Mouse (Mus musculus): ENCODE data around the gene Tapbp. TPM values are rescaled to one million over a fixed set of nuclear protein-coding genes. Genes with fewer than 3 reads are reported as not detected.
"Not testable (repeated sequence)": the region's sequence is repeated elsewhere in the genome, so short reads cannot be mapped to it uniquely, and the experiment has no call there.

Gene Tapbp
- polyA plus RNA-seq, 1 experiment from 2014 or later, result 32.5 TPM

GRCm38 (mm10) chr17:33890533-33891059 is 25.1 kb upstream of the Tapbp start, which contains the start of gene Kifc1:
TSS of gene Kifc1 (minus strand) at chr17:33890661.
- H3K4me2 ChIP-seq (ENCODE audit: low read length), result peak within 1 kb of the TSS; percentile 56
- peaks cover 9% of the 10 kb centered on the region for H3K4me1 ChIP-seq (replicated peaks; ENCODE audit: control insufficient read depth, insufficient read depth, low read length)
- H3K36me3 ChIP-seq (ENCODE audit: control insufficient read depth, insufficient read depth, low read length), result peaks cover 8% of the 10 kb centered on the region
- H3K27me3 ChIP-seq (replicated peaks; ENCODE audit: control insufficient read depth, insufficient read depth, low read length), result no peaks in the 10 kb centered on the region
- DNase-seq (ENCODE audit: low spot score) (peak; percentile 99), ATAC-seq (replicated peaks; ENCODE audit: low FRiP score, low TSS enrichment, low read depth) (peak; percentile 98)
- peak within 1 kb of the TSS; percentile 52 for H3K4me3 ChIP-seq (ENCODE audit: low read depth, low read length)
- H3K9ac ChIP-seq (ENCODE audit: low read length), result peak within 1 kb of the TSS; percentile 58
- no peaks in the 10 kb centered on the region for H3K9me3 ChIP-seq (ENCODE audit: control insufficient read depth, low read length)
- H3K27ac ChIP-seq (ENCODE audit: low read depth), result peak within 1 kb of the TSS; percentile 47; the same call in 1 of the 2 replicates
- WGBS, result under 1% methylated on average over 49 of the region's 49 CpGs

DNA sequence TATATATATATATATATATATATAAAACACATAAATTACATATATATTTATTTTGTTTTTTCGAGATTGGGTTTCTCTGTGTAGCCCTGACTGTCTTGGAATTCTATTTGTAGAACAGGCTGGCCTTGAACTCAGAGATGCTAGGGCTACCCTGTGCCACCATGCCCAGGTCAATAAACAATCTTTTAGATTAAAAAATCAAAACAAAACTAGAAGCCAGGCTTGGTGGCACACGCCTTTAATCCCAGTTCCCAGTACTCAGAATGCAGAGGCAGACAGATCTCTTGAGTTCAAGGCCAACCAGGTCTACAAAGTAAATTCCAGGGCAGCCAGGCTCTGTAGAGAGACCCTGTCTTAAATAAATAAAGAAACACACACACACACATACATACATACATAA is 24.3 kb upstream of the Tapbp start:
- ATAC-seq (replicated peaks; ENCODE audit: low FRiP score, low TSS enrichment, low read depth) (no peak), DNase-seq (ENCODE audit: low spot score) (no peak)
- no peak overlapping the region for H3K4me2 ChIP-seq (ENCODE audit: low read length)
- no peaks in the 10 kb centered on the region for H3K27me3 ChIP-seq (replicated peaks; ENCODE audit: control insufficient read depth, insufficient read depth, low read length)
- H3K4me3 ChIP-seq (ENCODE audit: low read depth, low read length), result no peak overlapping the region
- H3K36me3 ChIP-seq (ENCODE audit: control insufficient read depth, insufficient read depth, low read length), result peaks cover under 1% of the 10 kb centered on the region
- H3K9me3 ChIP-seq (ENCODE audit: control insufficient read depth, low read length), result no peaks in the 10 kb centered on the region
- WGBS, result 72% methylated on average over 2 of the region's 2 CpGs
- no peak overlapping the region for H3K27ac ChIP-seq (ENCODE audit: low read depth)
- no peak overlapping the region for H3K9ac ChIP-seq (ENCODE audit: low read length)
- H3K4me1 ChIP-seq (replicated peaks; ENCODE audit: control insufficient read depth, insufficient read depth, low read length), result peaks cover 9% of the 10 kb centered on the region

DNA sequence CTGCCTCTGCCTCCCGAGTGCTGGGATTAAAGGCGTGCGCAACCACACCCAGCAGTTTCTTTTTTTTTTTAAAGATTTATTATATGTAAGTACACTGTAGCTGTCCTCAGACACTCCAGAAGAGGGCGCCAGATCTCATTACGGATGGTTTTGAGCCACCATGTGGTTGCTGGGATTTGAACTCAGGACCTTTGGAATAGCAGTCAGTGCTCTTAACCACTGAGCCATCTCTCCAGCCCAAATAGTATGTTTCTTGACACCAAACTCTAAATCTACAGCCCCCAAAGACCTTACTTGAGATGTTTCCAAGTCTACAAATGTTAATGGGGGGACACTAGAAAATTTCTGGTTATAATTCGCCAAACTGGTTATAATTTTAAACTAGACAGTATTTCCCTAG is 23.8 kb upstream of the Tapbp start:
- not testable (repeated sequence) for H3K4me2 ChIP-seq (ENCODE audit: low read length); DNase-seq (ENCODE audit: low spot score); H3K36me3 ChIP-seq (ENCODE audit: control insufficient read depth, insufficient read depth, low read length); H3K27ac ChIP-seq (ENCODE audit: low read depth); H3K9ac ChIP-seq (ENCODE audit: low read length); H3K27me3 ChIP-seq (replicated peaks; ENCODE audit: control insufficient read depth, insufficient read depth, low read length); H3K4me3 ChIP-seq (ENCODE audit: low read depth, low read length); ATAC-seq (replicated peaks; ENCODE audit: low FRiP score, low TSS enrichment, low read depth); H3K9me3 ChIP-seq (ENCODE audit: control insufficient read depth, low read length); H3K4me1 ChIP-seq (replicated peaks; ENCODE audit: control insufficient read depth, insufficient read depth, low read length)
- WGBS, result 70% methylated on average over 6 of the region's 6 CpGs

DNA sequence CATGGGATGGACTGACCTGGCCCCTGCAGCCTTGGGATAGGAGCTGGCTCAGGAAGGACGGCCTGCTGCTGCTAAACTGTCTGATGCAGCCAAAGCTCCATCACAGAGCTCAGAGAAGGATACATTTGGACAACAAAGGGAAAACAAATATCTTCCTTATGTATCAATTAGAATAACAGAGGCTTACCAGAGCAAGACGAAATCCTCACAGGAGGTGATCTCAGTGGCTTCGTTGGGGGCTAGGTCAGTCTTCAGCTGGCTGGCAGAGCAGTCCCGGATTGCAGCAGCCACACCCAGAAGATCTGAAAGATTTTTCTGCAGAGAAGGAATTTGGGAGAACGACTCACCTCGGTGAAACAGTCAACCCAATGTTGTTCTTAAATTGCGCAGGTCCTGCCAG is 23.3 kb upstream of the Tapbp start:
- Histone ChIP-seq H3K4me3 (ENCODE audit: low read depth, low read length) (no peak overlapping the region), H3K27ac (ENCODE audit: low read depth) (no peak overlapping the region), H3K4me2 (ENCODE audit: low read length) (no peak overlapping the region), H3K4me1 (replicated peaks; ENCODE audit: control insufficient read depth, insufficient read depth, low read length) (peaks cover 9% of the 10 kb centered on the region), H3K9ac (ENCODE audit: low read length) (no peak overlapping the region), H3K36me3 (ENCODE audit: control insufficient read depth, insufficient read depth, low read length) (no peaks in the 10 kb centered on the region), H3K27me3 (replicated peaks; ENCODE audit: control insufficient read depth, insufficient read depth, low read length) (no peaks in the 10 kb centered on the region), H3K9me3 (ENCODE audit: control insufficient read depth, low read length) (no peaks in the 10 kb centered on the region)
- no peak for DNase-seq (ENCODE audit: low spot score)
- no peak for ATAC-seq (replicated peaks; ENCODE audit: low FRiP score, low TSS enrichment, low read depth)
- 20% methylated on average over 7 of the region's 7 CpGs for WGBS

GRCm38 (mm10) chr17:33893011-33893410 is 22.7 kb upstream of the Tapbp start:
- H3K4me1 ChIP-seq (replicated peaks; ENCODE audit: control insufficient read depth, insufficient read depth, low read length); H3K36me3 ChIP-seq (ENCODE audit: control insufficient read depth, insufficient read depth, low read length); H3K9ac ChIP-seq (ENCODE audit: low read length); H3K27ac ChIP-seq (ENCODE audit: low read depth); ATAC-seq (replicated peaks; ENCODE audit: low FRiP score, low TSS enrichment, low read depth); DNase-seq (ENCODE audit: low spot score); H3K9me3 ChIP-seq (ENCODE audit: control insufficient read depth, low read length); H3K4me3 ChIP-seq (ENCODE audit: low read depth, low read length); H3K4me2 ChIP-seq (ENCODE audit: low read length); H3K27me3 ChIP-seq (replicated peaks; ENCODE audit: control insufficient read depth, insufficient read depth, low read length): not testable (repeated sequence)
- WGBS, result 59% methylated on average over 4 of the region's 4 CpGs

DNA sequence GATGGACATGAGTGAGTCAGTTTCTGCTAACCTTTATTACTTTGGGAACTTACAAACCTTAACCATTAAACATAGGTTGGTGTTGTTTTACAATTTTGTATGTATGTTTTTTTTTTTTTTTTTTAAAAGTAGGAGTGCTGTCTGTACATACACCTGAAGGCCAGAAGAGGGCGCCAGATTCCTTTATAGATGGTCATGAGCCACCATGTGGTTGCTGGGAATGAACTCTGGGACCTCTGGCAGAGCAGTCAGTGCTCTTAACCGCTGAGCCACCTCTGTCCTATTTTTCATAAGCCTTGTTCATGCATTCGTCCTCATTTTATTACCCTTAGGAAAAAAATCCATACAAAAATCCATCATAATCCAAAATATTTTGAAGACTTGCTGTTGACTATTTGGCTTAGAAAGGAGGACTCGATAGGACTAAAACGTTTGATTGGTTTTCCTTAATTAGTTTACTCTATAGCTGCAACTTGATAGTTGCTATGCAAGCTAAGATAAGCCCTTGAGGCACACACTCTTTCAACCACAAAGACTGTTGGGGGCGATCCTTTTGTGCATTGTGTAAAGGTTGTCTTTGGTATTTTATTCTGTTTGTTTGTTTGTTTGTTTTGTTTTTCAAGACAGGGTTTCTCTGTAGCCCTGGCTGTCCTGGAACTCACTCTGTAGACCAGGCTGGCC is 18.4 kb upstream of the Tapbp start:
- WGBS, result 36% methylated on average over 6 of the region's 6 CpGs
- no peak overlapping the region for H3K9ac ChIP-seq (ENCODE audit: low read length)
- no peak for ATAC-seq (replicated peaks; ENCODE audit: low FRiP score, low TSS enrichment, low read depth)
- H3K4me3 ChIP-seq (ENCODE audit: low read depth, low read length), result no peak overlapping the region
- no peak for DNase-seq (ENCODE audit: low spot score)
- no peaks in the 10 kb centered on the region for H3K4me1 ChIP-seq (replicated peaks; ENCODE audit: control insufficient read depth, insufficient read depth, low read length)
- no peaks in the 10 kb centered on the region for H3K36me3 ChIP-seq (ENCODE audit: control insufficient read depth, insufficient read depth, low read length)
- H3K9me3 ChIP-seq (ENCODE audit: control insufficient read depth, low read length), result no peaks in the 10 kb centered on the region
- H3K27me3 ChIP-seq (replicated peaks; ENCODE audit: control insufficient read depth, insufficient read depth, low read length), result no peaks in the 10 kb centered on the region
- no peak overlapping the region for H3K4me2 ChIP-seq (ENCODE audit: low read length)
- no peak overlapping the region for H3K27ac ChIP-seq (ENCODE audit: low read depth)

DNA sequence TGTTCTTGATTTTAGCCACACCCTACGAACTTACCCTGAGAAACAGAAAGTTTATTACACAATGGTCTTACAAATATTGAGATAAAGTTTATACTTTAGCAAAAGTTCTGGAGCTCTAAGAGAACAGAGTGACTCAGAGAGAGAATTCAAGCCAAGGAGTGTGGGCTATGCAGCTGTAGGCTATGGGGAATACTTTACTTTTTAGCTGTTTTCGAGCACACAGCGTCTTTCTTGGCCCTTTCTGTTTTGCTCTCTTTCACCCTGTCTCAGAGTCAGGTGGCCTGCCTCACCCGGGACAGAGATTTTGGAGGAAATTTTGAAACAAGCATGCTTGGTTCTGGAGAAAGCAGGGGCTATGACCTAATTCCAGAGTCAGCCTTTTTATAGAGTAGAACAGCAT is 17.5 kb upstream of the Tapbp start:
- not testable (repeated sequence) for H3K9me3 ChIP-seq (ENCODE audit: control insufficient read depth, low read length); H3K4me3 ChIP-seq (ENCODE audit: low read depth, low read length); H3K4me1 ChIP-seq (replicated peaks; ENCODE audit: control insufficient read depth, insufficient read depth, low read length); ATAC-seq (replicated peaks; ENCODE audit: low FRiP score, low TSS enrichment, low read depth); H3K27ac ChIP-seq (ENCODE audit: low read depth); H3K9ac ChIP-seq (ENCODE audit: low read length); H3K4me2 ChIP-seq (ENCODE audit: low read length); H3K36me3 ChIP-seq (ENCODE audit: control insufficient read depth, insufficient read depth, low read length); H3K27me3 ChIP-seq (replicated peaks; ENCODE audit: control insufficient read depth, insufficient read depth, low read length); DNase-seq (ENCODE audit: low spot score)
- WGBS, result 83% methylated on average over 3 of the region's 4 CpGs

DNA sequence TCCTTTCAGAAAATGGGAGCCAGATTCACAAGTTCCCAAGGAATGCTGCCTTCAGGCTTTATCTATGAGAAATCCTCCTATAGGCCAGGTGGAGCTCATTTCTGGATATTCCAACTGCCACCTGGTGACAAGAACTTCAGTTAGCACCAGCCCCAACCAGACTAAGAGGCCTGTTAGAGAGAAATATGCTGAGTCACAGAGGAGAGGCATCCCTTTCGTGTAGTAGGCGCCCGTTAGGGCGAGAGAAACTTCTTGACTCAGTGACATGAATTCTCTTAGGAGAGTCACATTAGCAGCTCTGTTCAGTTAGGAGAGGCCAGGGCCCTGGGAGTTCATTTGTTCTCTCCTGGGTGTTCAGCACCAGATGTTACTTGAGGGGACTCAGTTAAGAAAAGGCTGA is 16.1 kb upstream of the Tapbp start:
- WGBS, result 90% methylated on average over 4 of the region's 4 CpGs
- ATAC-seq (replicated peaks; ENCODE audit: low FRiP score, low TSS enrichment, low read depth), result no peak
- H3K36me3 ChIP-seq (ENCODE audit: control insufficient read depth, insufficient read depth, low read length), result no peaks in the 10 kb centered on the region

More for the DNA sequence above, 16.1 kb upstream of the Tapbp start:
- Histone ChIP-seq H3K9ac (ENCODE audit: low read length) (no peak overlapping the region), H3K27me3 (replicated peaks; ENCODE audit: control insufficient read depth, insufficient read depth, low read length) (no peaks in the 10 kb centered on the region), H3K9me3 (ENCODE audit: control insufficient read depth, low read length) (no peaks in the 10 kb centered on the region), H3K4me2 (ENCODE audit: low read length) (no peak overlapping the region), H3K4me3 (ENCODE audit: low read depth, low read length) (no peak overlapping the region), H3K27ac (ENCODE audit: low read depth) (no peak overlapping the region), H3K4me1 (replicated peaks; ENCODE audit: control insufficient read depth, insufficient read depth, low read length) (no peaks in the 10 kb centered on the region)
- DNase-seq (ENCODE audit: low spot score), result no peak

All from intestine, embryonic 14.5 days (tissue).